Mouse (Mus musculus) midbrain, embryonic 10.5 days (tissue): ENCODE measurements around the gene Abhd17b. TPM values are rescaled to one million over a fixed set of nuclear protein-coding genes. Genes with fewer than 3 reads are reported as not detected.

Source experiments
- DNase-seq: peaks from one replicate; pipeline ENCODE4 v3.0.0-alpha.2; 2017; ENCODE audit warnings: low spot score
- H3K27ac ChIP-seq: fragments of 300-500 bp; sonication (generic); replicated peaks from 2 replicates; pipeline ENCODE4 v1.5.1; 2016; ENCODE audit warnings: mild to moderate bottlenecking
- H3K27me3 ChIP-seq: fragments of 300-500 bp; sonication (generic); 2 replicates; pipeline ENCODE4 v1.6.1; 2016; ENCODE audit warnings: low read depth, mild to moderate bottlenecking; ENCODE audit not compliant: poor library complexity, severe bottlenecking
- H3K36me3 ChIP-seq: fragments of 300-500 bp; sonication (generic); 2 replicates; pipeline ENCODE4 v1.6.1; 2016; ENCODE audit warnings: mild to moderate bottlenecking, moderate library complexity
- H3K4me1 ChIP-seq: fragments of 300-500 bp; sonication (generic); 2 replicates; pipeline ENCODE4 v1.6.1; 2016
- H3K4me3 ChIP-seq: fragments of 300-500 bp; sonication (generic); 2 replicates; pipeline ENCODE4 v1.5.1; 2016; ENCODE audit warnings: mild to moderate bottlenecking, moderate library complexity
- H3K9me3 ChIP-seq: fragments of 300-500 bp; sonication (generic); replicated peaks from 2 replicates; pipeline ENCODE4 v1.6.1; 2016; ENCODE audit warnings: mild to moderate bottlenecking
- WGBS: fragments of 180-500 bp; shearing (Covaris S2); methylation state at CpG from one replicate; pipeline ENCODE4 v1.1.7; 2016; 5-methylcytosine and 5-hydroxymethylcytosine counted together
- polyA plus RNA-seq: library from polyadenylated mRNA; unstranded; fragments of >200 nt; fragmentation: Nextera tagmentation; extraction: Ambion mirVana; gene quantifications from 2 replicates; pipeline ENCODE4 v1.2.1, GENCODE M21; 2016

Abhd17b gene
- polyA plus RNA-seq, 1 experiment from 2014 or later = 36.4 TPM

GRCm38 (mm10) chr19:21663756-21664456 is 10.9 kb downstream of the Abhd17b start:
- WGBS = 85% methylated on average over 4 of the region's 4 CpGs
- no peaks in the 10 kb centered on the region for H3K27me3 ChIP-seq
- no peaks in the 10 kb centered on the region for H3K4me1 ChIP-seq
- peaks cover 17% of the 10 kb centered on the region for H3K36me3 ChIP-seq
- no peak for DNase-seq
- no peak overlapping the region for H3K4me3 ChIP-seq
- H3K27ac ChIP-seq = no peak overlapping the region
- H3K9me3 ChIP-seq = no peaks in the 10 kb centered on the region

GRCm38 (mm10) chr19:21669650-21670049 is 16.7 kb downstream of the Abhd17b start:
- Histone ChIP-seq H3K9me3 (peaks cover 10% of the 10 kb centered on the region; the same call in 1 of the 2 replicates), H3K27ac (no peak overlapping the region), H3K36me3 (peaks cover 44% of the 10 kb centered on the region), H3K4me1 (no peaks in the 10 kb centered on the region), H3K4me3 (no peak overlapping the region), H3K27me3 (no peaks in the 10 kb centered on the region)
- DNase-seq = no peak
- 88% methylated on average over 4 of the region's 4 CpGs for WGBS

GRCm38 (mm10) chr19:21674354-21675096 is 21.5 kb downstream of the Abhd17b start:
- 98% methylated on average over 17 of the region's 17 CpGs for WGBS
- DNase-seq = no peak
- H3K4me1 ChIP-seq = no peaks in the 10 kb centered on the region

GRCm38 (mm10) chr19:21680091-21680490 is 27.1 kb downstream of the Abhd17b start:
- Histone ChIP-seq H3K36me3 (peaks cover 74% of the 10 kb centered on the region), H3K4me3 (no peak overlapping the region), H3K27me3 (no peaks in the 10 kb centered on the region), H3K9me3 (peaks cover 6% of the 10 kb centered on the region; the same call in 1 of the 2 replicates), H3K4me1 (no peaks in the 10 kb centered on the region), H3K27ac (no peak overlapping the region)
- WGBS = 91% methylated on average over 3 of the region's 3 CpGs
- DNase-seq = no peak

More at GRCm38 (mm10) chr19:21674354-21675096, 21.5 kb downstream of the Abhd17b start:
- no peak overlapping the region for H3K27ac ChIP-seq
- peaks cover 20% of the 10 kb centered on the region; the same call in 1 of the 2 replicates for H3K9me3 ChIP-seq
- peaks cover 52% of the 10 kb centered on the region for H3K36me3 ChIP-seq
- no peaks in the 10 kb centered on the region for H3K27me3 ChIP-seq
- H3K4me3 ChIP-seq = no peak overlapping the region

GRCm38 (mm10) chr19:21680986-21681385 is 28.0 kb downstream of the Abhd17b start:
- H3K27me3 ChIP-seq = no peaks in the 10 kb centered on the region
- no peaks in the 10 kb centered on the region for H3K9me3 ChIP-seq
- WGBS = 97% methylated on average over 10 of the region's 10 CpGs
- DNase-seq = no peak
- H3K36me3 ChIP-seq = peaks cover 78% of the 10 kb centered on the region
- H3K27ac ChIP-seq = no peak overlapping the region
- no peaks in the 10 kb centered on the region for H3K4me1 ChIP-seq
- no peak overlapping the region for H3K4me3 ChIP-seq

- Histone ChIP-seq H3K4me3 (no peak overlapping the region), H3K9me3 (no peaks in the 10 kb centered on the region), H3K36me3 (no peaks in the 10 kb centered on the region), H3K27me3 (no peaks in the 10 kb centered on the region), H3K4me1 (no peaks in the 10 kb centered on the region), H3K27ac (no peak overlapping the region)
- 78% methylated on average over 3 of the region's 3 CpGs for WGBS
- DNase-seq = no peak
Measured at GRCm38 (mm10) chr19:21713260-21714031, 60.5 kb downstream of the Abhd17b start.

- no peak overlapping the region for H3K27ac ChIP-seq
- H3K27me3 ChIP-seq = no peaks in the 10 kb centered on the region
- DNase-seq = no peak
- no peaks in the 10 kb centered on the region for H3K9me3 ChIP-seq
- no peaks in the 10 kb centered on the region for H3K36me3 ChIP-seq
- no peak overlapping the region for H3K4me3 ChIP-seq
- WGBS = 88% methylated on average over 10 of the region's 10 CpGs
- no peaks in the 10 kb centered on the region for H3K4me1 ChIP-seq
Measured at GRCm38 (mm10) chr19:21714278-21714883, 61.4 kb downstream of the Abhd17b start.

GRCm38 (mm10) chr19:21715005-21715442 is 62.0 kb downstream of the Abhd17b start:
- no peaks in the 10 kb centered on the region for H3K4me1 ChIP-seq
- no peak for DNase-seq
- no peak overlapping the region for H3K27ac ChIP-seq
- H3K36me3 ChIP-seq = no peaks in the 10 kb centered on the region
- H3K4me3 ChIP-seq = no peak overlapping the region
- WGBS = 89% methylated on average over 10 of the region's 10 CpGs
- no peaks in the 10 kb centered on the region for H3K9me3 ChIP-seq
- H3K27me3 ChIP-seq = no peaks in the 10 kb centered on the region

GRCm38 (mm10) chr19:21715515-21715914 is 62.5 kb downstream of the Abhd17b start:
- Histone ChIP-seq H3K27ac (no peak overlapping the region), H3K27me3 (no peaks in the 10 kb centered on the region), H3K4me1 (no peaks in the 10 kb centered on the region), H3K36me3 (no peaks in the 10 kb centered on the region), H3K9me3 (no peaks in the 10 kb centered on the region), H3K4me3 (no peak overlapping the region)
- no peak for DNase-seq
- WGBS = 93% methylated on average over 9 of the region's 9 CpGs

GRCm38 (mm10) chr19:21716456-21716855 is 63.5 kb downstream of the Abhd17b start:
- no peaks in the 10 kb centered on the region for H3K4me1 ChIP-seq
- no peak overlapping the region for H3K4me3 ChIP-seq
- no peaks in the 10 kb centered on the region for H3K27me3 ChIP-seq
- DNase-seq = no peak
- no peak overlapping the region for H3K27ac ChIP-seq
- no peaks in the 10 kb centered on the region for H3K9me3 ChIP-seq
- H3K36me3 ChIP-seq = no peaks in the 10 kb centered on the region
- WGBS = 95% methylated on average over 3 of the region's 3 CpGs

- H3K9me3 ChIP-seq = peaks cover 12% of the 10 kb centered on the region; the same call in 1 of the 2 replicates
- no peak overlapping the region for H3K27ac ChIP-seq
- H3K27me3 ChIP-seq = no peaks in the 10 kb centered on the region
- 86% methylated on average over 3 of the region's 3 CpGs for WGBS
- no peak overlapping the region for H3K4me3 ChIP-seq
- DNase-seq = no peak
- H3K36me3 ChIP-seq = no peaks in the 10 kb centered on the region
- H3K4me1 ChIP-seq = peaks cover 10% of the 10 kb centered on the region
Measured at GRCm38 (mm10) chr19:21719206-21719605, 66.2 kb downstream of the Abhd17b start.

GRCm38 (mm10) chr19:21720950-21721349 is 68.0 kb downstream of the Abhd17b start:
- peaks cover 12% of the 10 kb centered on the region; the same call in 1 of the 2 replicates for H3K9me3 ChIP-seq
- DNase-seq = no peak
- WGBS = 95% methylated on average over 5 of the region's 5 CpGs

More at GRCm38 (mm10) chr19:21720950-21721349, 68.0 kb downstream of the Abhd17b start:
- H3K36me3 ChIP-seq = no peaks in the 10 kb centered on the region
- H3K27ac ChIP-seq = no peak overlapping the region
- H3K4me3 ChIP-seq = no peak overlapping the region
- peaks cover 17% of the 10 kb centered on the region for H3K4me1 ChIP-seq
- H3K27me3 ChIP-seq = no peaks in the 10 kb centered on the region
